Mouse (Mus musculus) liver, embryonic 14.5 days (tissue): ENCODE results near the gene Pfdn6. TPM values are rescaled to one million over a fixed set of nuclear protein-coding genes. Genes with fewer than 3 reads are reported as not detected.
A peak's percentile ranks its signal among the peaks of the same experiment; 100 is the strongest.

ENCODE experiments used
- ATAC-seq: fragments of 200-750 bp; cut with Nextera tagmentation; 2 replicates; pipeline ENCODE4 v1.8.0; 2017; ENCODE audit warnings: moderate number of reproducible peaks, mild to moderate bottlenecking, moderate library complexity; ENCODE audit not compliant: insufficient read depth
- DNase-seq, 3 experiments: peaks; one replicate each; pipeline ENCODE4 v3.0.0-alpha.2; 2012 to 2013; ENCODE audit warnings: low read depth in 3 of 3, low spot score in 3 of 3
- H3K27ac ChIP-seq: fragments of 300-500 bp; sonication (generic); 2 replicates; pipeline ENCODE4 v1.5.1; 2014; ENCODE audit warnings: moderate library complexity, mild to moderate bottlenecking, control low read depth, inconsistent platforms
- H3K27me3 ChIP-seq: fragments of 300-500 bp; sonication (generic); 2 replicates; pipeline ENCODE4 v1.6.1; 2014; ENCODE audit warnings: mild to moderate bottlenecking, low read length, moderate library complexity; ENCODE audit not compliant: control insufficient read depth, insufficient read depth
- H3K36me3 ChIP-seq: fragments of 300-500 bp; sonication (generic); replicated peaks from 2 replicates; pipeline ENCODE4 v1.6.1; 2014; ENCODE audit warnings: low read depth; ENCODE audit not compliant: control insufficient read depth, insufficient read depth
- H3K4me1 ChIP-seq, 2 experiments: fragments of 200-500 bp in 1 of 2; fragments of 300-500 bp in 1 of 2; sonication (generic) in 1 of 2; replicated peaks; 2 replicates each; pipeline ENCODE4 v1.6.1; 2012 to 2014; ENCODE audit warnings: antibody characterized with exemption in 1 of 2, inconsistent platforms in 1 of 2, low read length in 1 of 2; ENCODE audit not compliant: control insufficient read depth in 2 of 2, insufficient read depth in 2 of 2
- H3K4me2 ChIP-seq: fragments of 300-500 bp; sonication (generic); 2 replicates; pipeline ENCODE4 v1.6.1; 2014; ENCODE audit warnings: low read depth, mild to moderate bottlenecking, control low read depth, moderate library complexity
- H3K4me3 ChIP-seq, 2 experiments: fragments of 200-500 bp in 1 of 2; fragments of 300-500 bp in 1 of 2; sonication (generic) in 1 of 2; 2 replicates each; pipeline ENCODE4 v1.5.1; 2012 to 2014; ENCODE audit warnings: low read depth in 2 of 2, low read length in 2 of 2, mild to moderate bottlenecking in 2 of 2, control low read depth in 1 of 2, inconsistent platforms in 1 of 2, moderate library complexity in 1 of 2; ENCODE audit not compliant: insufficient read depth in 1 of 2
- H3K9ac ChIP-seq: fragments of 300-500 bp; sonication (generic); replicated peaks from 2 replicates; pipeline ENCODE4 v1.6.1; 2014; ENCODE audit warnings: mild to moderate bottlenecking, control low read depth, moderate library complexity
- H3K9me3 ChIP-seq: fragments of 300-500 bp; sonication (generic); 2 replicates; pipeline ENCODE4 v1.6.1; 2016; ENCODE audit warnings: low read length, mixed read lengths; ENCODE audit not compliant: control insufficient read depth
- CTCF ChIP-seq: IDR thresholded peaks from 2 replicates; pipeline ENCODE4 v1.5.1; 2016; ENCODE audit warnings: antibody characterized with exemption, low read depth, control low read depth
- EP300 ChIP-seq: IDR thresholded peaks from 2 replicates; pipeline ENCODE4 v1.6.1; 2016; ENCODE audit warnings: antibody characterized with exemption, low read depth
- WGBS: fragments of 180-500 bp; shearing (Covaris S2); extraction: QIAGEN DNeasy Blood & Tissue Kit; methylation state at CpG from one replicate; pipeline ENCODE4 v1.1.7; 2014; ENCODE audit not compliant: insufficient replicate concordance; 5-methylcytosine and 5-hydroxymethylcytosine counted together
- polyA plus RNA-seq, 2 experiments: library from polyadenylated mRNA; depleted of rRNA in 1 of 2; stranded (reverse) in 1 of 2; unstranded in 1 of 2; fragments of >200 nt; fragmentation: Nextera tagmentation in 1 of 2; extraction: Ambion mirVana in 1 of 2; gene quantifications; 2 replicates each; pipeline versions ENCODE4 v1.2.1 to v1.2.3; 2012 to 2014

Gene Pfdn6
- polyA plus RNA-seq, 2 experiments: 62.4 to 103 TPM

DNA sequence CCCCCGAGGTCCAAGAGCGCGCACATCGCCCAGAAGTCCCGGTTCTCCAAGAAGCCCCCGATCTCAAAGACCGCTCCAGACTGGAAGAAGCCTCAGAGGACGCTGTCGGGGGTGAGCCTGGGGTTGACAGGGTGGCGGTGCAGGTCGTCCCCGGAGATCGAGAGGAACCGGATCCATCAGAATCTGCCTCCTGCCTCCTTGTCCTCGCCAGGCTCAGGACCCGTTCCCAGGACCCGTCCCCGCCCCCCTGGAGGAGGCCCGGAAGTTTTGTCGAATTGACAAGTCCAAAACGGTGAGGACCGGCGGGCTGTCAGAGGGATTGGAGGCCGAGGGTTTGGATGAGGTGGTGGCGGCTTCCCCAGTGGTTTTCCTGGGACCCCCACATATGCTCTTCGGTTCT is 838 bp upstream of the Pfdn6 start:
- Histone ChIP-seq H3K36me3 (no peaks in the 10 kb centered on the region; the same call in none of the 2 replicates), H3K4me1 (peaks cover 5 to 12% of the 10 kb centered on the region in 2 experiments; a peak in 3 of 4 replicates), H3K9ac (peak overlapping the region; percentile 91), H3K27me3 (no peaks in the 10 kb centered on the region), H3K27ac (no peak overlapping the region), H3K4me3 (peak overlapping the region; percentile 97 to 99), H3K4me2 (peak overlapping the region; percentile 77), H3K9me3 (no peaks in the 10 kb centered on the region)
- DNase-seq: no peak
- WGBS: under 1% methylated on average over 26 of the region's 26 CpGs
- no peak for TF ChIP-seq CTCF
- TF ChIP-seq EP300: no peak
- ATAC-seq: peak; percentile 9; the same call in 1 of the 2 replicates

DNA sequence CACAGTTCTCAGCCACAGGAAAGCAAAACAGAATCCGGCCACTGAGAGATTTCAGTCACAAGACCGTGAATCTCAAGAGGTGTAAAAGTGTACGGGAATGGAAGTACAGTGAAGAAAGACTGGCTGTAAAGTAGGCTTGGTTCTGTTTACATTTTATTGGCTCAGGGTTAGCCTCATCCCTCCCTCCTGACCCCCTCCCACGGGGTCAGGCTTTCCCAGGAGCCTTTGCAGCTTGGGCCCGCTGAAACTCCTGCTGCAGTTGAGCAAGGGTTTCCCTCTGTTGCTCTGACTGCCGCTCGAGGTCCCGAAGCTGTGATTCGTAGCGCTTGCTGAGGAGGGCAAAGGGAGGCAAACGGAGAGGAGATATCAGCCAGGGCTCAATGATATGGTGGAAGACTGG is 1.4 kb downstream of the Pfdn6 start:
- H3K27ac ChIP-seq: no peak overlapping the region

DNA sequence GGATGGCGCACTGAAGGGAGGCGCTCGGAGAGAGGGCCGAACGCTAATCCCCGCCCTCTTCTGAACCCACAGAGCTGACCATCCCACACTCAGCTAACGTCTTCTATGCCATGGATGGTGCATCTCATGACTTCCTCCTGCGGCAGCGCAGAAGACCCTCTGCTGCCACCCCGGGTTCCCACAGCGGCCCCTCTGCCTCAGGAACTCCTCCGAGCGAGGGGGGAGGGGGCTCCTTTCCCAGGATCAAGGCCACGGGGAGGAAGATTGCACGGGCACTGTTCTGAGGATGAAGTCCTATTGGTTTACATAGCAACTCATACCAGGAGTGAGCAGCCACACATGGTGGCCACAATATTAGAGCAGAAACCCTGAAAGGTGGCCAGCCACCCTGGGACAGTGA is 3.1 kb downstream of the Pfdn6 start:
- Histone ChIP-seq H3K4me2 (no peak overlapping the region), H3K9me3 (no peaks in the 10 kb centered on the region), H3K27ac (no peak overlapping the region), H3K27me3 (no peaks in the 10 kb centered on the region), H3K4me3 (no peak overlapping the region), H3K4me1 (peaks cover 5 to 12% of the 10 kb centered on the region in 2 experiments; a peak in 3 of 4 replicates), H3K36me3 (peaks cover 2% of the 10 kb centered on the region), H3K9ac (no peak overlapping the region)
- WGBS: 78% methylated on average over 15 of the region's 15 CpGs
- TF ChIP-seq CTCF: no peak
- TF ChIP-seq EP300: no peak
- no peak for ATAC-seq
- no peak for DNase-seq

More for the DNA sequence above, 1.4 kb downstream of the Pfdn6 start:
- WGBS: 69% methylated on average over 11 of the region's 11 CpGs
- peak overlapping the region; percentile 23; the same call in 1 of the 2 replicates for H3K9ac ChIP-seq
- peaks cover 5 to 12% of the 10 kb centered on the region in 2 experiments; a peak in 3 of 4 replicates for H3K4me1 ChIP-seq
- no peaks in the 10 kb centered on the region; the same call in none of the 2 replicates for H3K36me3 ChIP-seq
- H3K4me3 ChIP-seq: peak overlapping the region; percentile 97 to 99; a peak in 3 of 4 replicates
- TF ChIP-seq EP300: no peak
- TF ChIP-seq CTCF: no peak
- no peak for ATAC-seq
- no peak for DNase-seq
- no peaks in the 10 kb centered on the region for H3K27me3 ChIP-seq
- peak overlapping the region; percentile 77 for H3K4me2 ChIP-seq
- no peaks in the 10 kb centered on the region for H3K9me3 ChIP-seq

DNA sequence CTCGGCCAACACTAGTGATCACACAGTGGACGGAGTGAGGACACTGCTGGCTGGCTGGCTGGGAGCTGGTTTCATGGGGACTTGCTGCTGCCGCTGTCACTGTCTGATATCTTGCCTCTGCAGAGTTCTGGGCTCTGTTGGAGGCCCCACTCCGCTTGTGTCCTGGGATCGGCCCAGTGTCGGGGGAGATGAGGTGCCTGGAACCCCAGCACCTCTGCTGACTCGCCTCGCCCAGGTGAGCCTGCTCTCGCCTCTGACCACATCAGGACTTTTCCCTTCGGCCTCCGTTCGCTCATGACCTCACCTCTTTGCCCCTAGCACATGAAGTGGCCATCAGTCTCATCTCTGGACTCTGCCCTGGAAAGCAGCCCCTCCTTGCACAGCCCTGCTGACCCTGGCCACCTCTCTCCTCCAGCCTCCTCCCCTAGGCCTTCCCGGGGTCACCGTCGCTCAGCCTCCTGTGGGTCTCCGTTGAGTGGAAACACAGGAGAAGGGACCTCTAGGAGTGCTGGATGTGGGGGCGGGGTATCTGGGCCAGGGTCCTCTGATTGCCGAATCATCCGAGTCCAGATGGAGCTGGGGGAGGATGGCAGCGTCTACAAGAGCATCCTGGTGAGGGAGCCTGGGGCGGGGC is 4.6 kb downstream of the Pfdn6 start:
- Histone ChIP-seq H3K4me3 (no peak overlapping the region), H3K4me1 (peaks cover 3 to 8% of the 10 kb centered on the region in 2 experiments; a peak in 3 of 4 replicates), H3K27me3 (no peaks in the 10 kb centered on the region), H3K9ac (no peak overlapping the region), H3K4me2 (no peak overlapping the region), H3K27ac (no peak overlapping the region), H3K9me3 (no peaks in the 10 kb centered on the region), H3K36me3 (peaks cover 2% of the 10 kb centered on the region)
- TF ChIP-seq EP300 (no peak), CTCF (no peak)
- DNase-seq (no peak), ATAC-seq (no peak)
- WGBS: 81% methylated on average over 21 of the region's 21 CpGs

DNA sequence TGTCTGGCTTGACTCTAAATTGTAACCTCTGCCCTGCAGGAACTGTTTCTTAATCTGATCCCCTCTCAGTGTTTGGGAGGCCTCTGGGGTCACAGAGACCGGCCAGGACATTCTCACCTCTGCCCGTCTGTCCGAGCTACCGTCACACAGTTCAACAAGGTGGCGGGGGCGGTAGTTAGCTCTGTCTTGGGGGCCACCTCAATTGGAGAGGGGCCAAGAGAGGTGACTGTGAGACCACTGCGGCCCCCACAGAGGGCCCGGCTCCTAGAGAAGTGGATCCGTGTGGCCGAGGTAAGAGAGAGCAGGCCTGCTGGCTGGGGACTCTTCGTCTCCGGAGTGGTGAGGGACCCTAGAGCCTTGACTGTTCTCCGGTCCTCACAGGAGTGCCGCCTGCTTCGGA is 7.2 kb downstream of the Pfdn6 start:
- no peaks in the 10 kb centered on the region for H3K9me3 ChIP-seq
- WGBS: 89% methylated on average over 15 of the region's 15 CpGs
- no peak overlapping the region for H3K4me3 ChIP-seq
- no peak overlapping the region for H3K27ac ChIP-seq
- DNase-seq: no peak
- 0 out of 2 replicates have a peak overlapping the region, but pooled peaks have one; percentile 23 for H3K9ac ChIP-seq
- no peaks in the 10 kb centered on the region for H3K27me3 ChIP-seq
- TF ChIP-seq CTCF (no peak), EP300 (no peak)
- ATAC-seq: no peak
- H3K4me2 ChIP-seq: no peak overlapping the region
- peaks cover 2 to 3% of the 10 kb centered on the region in 2 experiments; a peak in 2 of 4 replicates for H3K4me1 ChIP-seq
- H3K36me3 ChIP-seq: peaks cover 2% of the 10 kb centered on the region
